Comparison of ENCODE assay signal across 21 mouse cellular contexts in the genomic region with DNA sequence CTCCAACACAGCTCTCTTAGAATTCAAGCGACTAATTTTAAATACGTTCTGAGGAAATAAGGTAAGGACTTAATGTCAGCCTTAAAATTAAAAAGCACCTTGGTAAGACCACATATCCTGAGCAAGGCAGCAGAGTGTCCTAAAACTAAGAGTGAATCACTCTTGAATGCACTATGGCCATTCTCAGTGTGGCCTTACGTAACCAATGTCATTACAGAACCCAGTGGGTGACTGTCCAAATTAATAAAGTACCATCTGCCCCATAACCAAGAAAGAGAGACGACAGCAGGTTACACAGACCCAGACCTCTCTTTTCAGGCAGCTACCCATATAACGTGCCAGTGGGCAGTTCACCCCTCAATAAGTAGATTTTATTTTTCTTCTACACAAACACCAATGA. TPM values are rescaled to one million over a fixed set of nuclear protein-coding genes. Genes with fewer than 3 reads are reported as not detected.
DNase-seq lines count a peak whose midpoint lies in the region; ATAC-seq and TF ChIP-seq lines count a peak whose summit lies in the region.
"Had no signal": no experiment of that assay in that cellular context is flagged by ENCODE, and none has a peak within 500 bp of the region (broad histone marks: within the 10 kb centered on the region; RNA-seq: fewer than 3 reads in every experiment).

No protein-coding gene starts in this region.

- H3K4me2 ChIP-seq in liver, embryonic 16.5 days (ENCODE audit: low read depth, low read length), result no peak overlapping the region
- H3K4me2 ChIP-seq: forebrain, embryonic 12.5 days; heart, embryonic 13.5 days; limb, embryonic 13.5 days; lung, embryonic 15.5 days; midbrain, embryonic 15.5 days; neural tube, embryonic 15.5 days had no signal

- peaks cover 39% of the 10 kb centered on the region for H3K79me2 ChIP-seq in liver, adult 2 months (ENCODE audit: control insufficient read depth, insufficient read depth, low read length)

- DNase-seq in liver, adult 2 months (ENCODE audit: extremely low read depth, low read depth, low spot score), result peak; percentile 83
- no peak for DNase-seq in liver
- peak; percentile 96 for DNase-seq in brain, adult 2 months (ENCODE audit: low read depth, low spot score)
- peak; percentile 96 for DNase-seq in cerebellum, adult 9-10 months
- DNase-seq in embryo, embryonic 10.5 days (ENCODE audit: low spot score), result no peak
- no peak for DNase-seq in thymus, postnatal 14 days
- no peak for DNase-seq in heart, postnatal 25 days (ENCODE audit: low spot score)
- DNase-seq: adrenal gland, adult 2 months; gastrocnemius, postnatal 10 days; heart, adult 18-20 months; heart, postnatal 36 days; kidney, adult 11 months; layer of hippocampus, postnatal 36 days had no signal

- ATAC-seq in liver, embryonic 16.5 days (ENCODE audit: low read depth), result no peak
- ATAC-seq: midbrain, embryonic 15.5 days had no signal

- 55% methylated on average over 5 of the region's 5 CpGs for WGBS in liver, adult 2 months
- WGBS in liver, embryonic 16.5 days (ENCODE audit: insufficient replicate concordance), result 74% methylated on average over 5 of the region's 5 CpGs

- peak overlapping the region; percentile 73 for H3K27ac ChIP-seq in liver, adult 2 months (replicated peaks; ENCODE audit: insufficient read depth, low read depth, low read length)
- H3K27ac ChIP-seq in liver, embryonic 16.5 days (ENCODE audit: low read length), result peak overlapping the region; percentile 52
- H3K27ac ChIP-seq: forebrain, embryonic 12.5 days; heart, embryonic 13.5 days; kidney, postnatal 0 days; limb, embryonic 13.5 days; lung, embryonic 15.5 days; midbrain, embryonic 15.5 days; neural tube, embryonic 15.5 days had no signal

- H3K27me3 ChIP-seq in liver, adult 2 months (ENCODE audit: control insufficient read depth, insufficient read depth, low read length), result no peaks in the 10 kb centered on the region
- no peaks in the 10 kb centered on the region for H3K27me3 ChIP-seq in liver, embryonic 16.5 days (ENCODE audit: control insufficient read depth, insufficient read depth, low read depth, low read length)
- H3K27me3 ChIP-seq: forebrain, embryonic 12.5 days; heart, embryonic 13.5 days; limb, embryonic 13.5 days; lung, embryonic 15.5 days; midbrain, embryonic 15.5 days; neural tube, embryonic 15.5 days had no signal

- no peaks in the 10 kb centered on the region for H3K9me3 ChIP-seq in liver, embryonic 16.5 days (replicated peaks; ENCODE audit: control insufficient read depth, low read length)
- H3K9me3 ChIP-seq: forebrain, embryonic 12.5 days; heart, embryonic 13.5 days; limb, embryonic 13.5 days; lung, embryonic 15.5 days; midbrain, embryonic 15.5 days; neural tube, embryonic 15.5 days had no signal

- intact Hi-C loops in heart, postnatal 25 days (cut with DNase I), result no loop called here

- H3K4me1 ChIP-seq in liver, adult 2 months (ENCODE audit: control insufficient read depth, insufficient read depth, low read length), result peaks cover 40% of the 10 kb centered on the region
- peaks cover 12% of the 10 kb centered on the region for H3K4me1 ChIP-seq in liver, embryonic 16.5 days (ENCODE audit: control insufficient read depth, low read depth, low read length)
- H3K4me1 ChIP-seq: forebrain, embryonic 12.5 days; midbrain, embryonic 15.5 days; neural tube, embryonic 15.5 days had no signal

- no peak for TF ChIP-seq CTCF in liver, adult 2 months (IDR thresholded peaks at IDR 0.05; ENCODE audit: low read depth, low read length)

- TF ChIP-seq POLR2A in liver, adult 2 months (IDR thresholded peaks at IDR 0.05; ENCODE audit: extremely low read depth, insufficient read depth, low read length), result no peak

- H3K36me3 ChIP-seq in liver, adult 2 months (ENCODE audit: control insufficient read depth, insufficient read depth, low read length), result no peaks in the 10 kb centered on the region
- H3K36me3 ChIP-seq in liver, embryonic 16.5 days (ENCODE audit: control insufficient read depth, insufficient read depth), result no peaks in the 10 kb centered on the region
- H3K36me3 ChIP-seq: forebrain, embryonic 12.5 days; heart, embryonic 13.5 days; limb, embryonic 13.5 days; lung, embryonic 15.5 days; midbrain, embryonic 15.5 days; neural tube, embryonic 15.5 days had no signal

- H3K9ac ChIP-seq in liver, adult 2 months (ENCODE audit: low read depth, low read length), result no peak overlapping the region
- no peak overlapping the region for H3K9ac ChIP-seq in liver, embryonic 16.5 days (ENCODE audit: low read depth, low read length)
- H3K9ac ChIP-seq: forebrain, embryonic 12.5 days; heart, embryonic 13.5 days; limb, embryonic 13.5 days; lung, embryonic 15.5 days; midbrain, embryonic 15.5 days; neural tube, embryonic 15.5 days had no signal

- no peak overlapping the region for H3K4me3 ChIP-seq in liver, adult 2 months (ENCODE audit: insufficient read depth, low read depth, low read length)
- H3K4me3 ChIP-seq in liver, embryonic 16.5 days (ENCODE audit: low read depth, low read length), result no peak overlapping the region
- H3K4me3 ChIP-seq: forebrain, embryonic 12.5 days; heart, embryonic 13.5 days; limb, embryonic 13.5 days; lung, embryonic 15.5 days; midbrain, embryonic 15.5 days; neural tube, embryonic 15.5 days had no signal

RNA-seq across cellular contexts. Expression of gene Lnx2, which starts 17.7 kb away (rescaled TPM):
- total RNA-seq in liver, adult 2 months (2014; rRNA removed), result 11.0 and 14.4 TPM in 2 replicates
- polyA plus RNA-seq in liver, adult 2 months (2012; rRNA removed), result 19.7 and 24.1 TPM in 2 replicates
- 4.6 and 5.7 TPM in 2 replicates for polyA plus RNA-seq in liver, embryonic 16.5 days (2015; fragmentation: Nextera tagmentation; extraction: Ambion mirVana)
- 10 to 100 TPM; 10.1 to 10.7 TPM for total RNA-seq in heart, postnatal 25 days (2021)

RNA-seq across cellular contexts. Expression of gene Polr1d, which starts 18.2 kb away (rescaled TPM):
- 48.5 and 52.1 TPM in 2 replicates for total RNA-seq in liver, adult 2 months (2014; rRNA removed)
- 18.2 and 21.7 TPM in 2 replicates for polyA plus RNA-seq in liver, adult 2 months (2012; rRNA removed)
- polyA plus RNA-seq in liver, embryonic 16.5 days (2015; fragmentation: Nextera tagmentation; extraction: Ambion mirVana), result 54.4 and 56.9 TPM in 2 replicates
- 10 to 100 TPM; 73.2 to 73.8 TPM for total RNA-seq in heart, postnatal 25 days (2021)

Comparison
In these comparisons a context has a peak if more than half of its experiments do, and no peak if none do; other contexts are left out.
1. DNase-seq: peak in liver, adult 2 months (single experiment), brain, adult 2 months (single experiment) and cerebellum, adult 9-10 months (single experiment); none in liver (single experiment), embryo, embryonic 10.5 days (single experiment), thymus, postnatal 14 days (single experiment) and heart, postnatal 25 days (single experiment).